Mouse (Mus musculus) stomach, embryonic 15.5 days (tissue): ENCODE results near the gene Pnpla7. TPM values are rescaled to one million over a fixed set of nuclear protein-coding genes. Genes with fewer than 3 reads are reported as not detected.

Experiments used
- microRNA-seq: library from miRNA; unstranded; fragments of <30 nt; microRNA quantifications from one replicate; pipeline ENCODE4, GENCODE M21; 2016
- polyA plus RNA-seq: library from polyadenylated mRNA; unstranded; fragments of >200 nt; fragmentation: Nextera tagmentation; extraction: Ambion mirVana; gene quantifications from 2 replicates; pipeline ENCODE4 v1.2.1, GENCODE M21; 2015

The Pnpla7 gene
- polyA plus RNA-seq, 1 experiment from 2014 or later: 8.6 TPM

Small RNA genes lying within 50 kb of the gene (microRNA-seq; reads per million reads assigned to microRNA genes)
- gene Gm22875 (not detected), gene Gm24328 (not detected), gene Mir7664 (not detected)

Other genes starting within 250 kb of the Pnpla7 start
- 1.1 and 1.2 TPM in 2 replicates for gene Cacna1b, start 212.9 kb upstream of the Pnpla7 start, polyA plus RNA-seq
- gene Ehmt1, start 56.4 kb upstream of the Pnpla7 start, polyA plus RNA-seq: 72.4 and 74.2 TPM in 2 replicates
- 90.2 and 90.5 TPM in 2 replicates for gene Arrdc1, start 40.8 kb upstream of the Pnpla7 start, polyA plus RNA-seq
- 16.5 and 16.6 TPM in 2 replicates for gene Zmynd19, start 26.2 kb upstream of the Pnpla7 start, polyA plus RNA-seq
- gene Dph7, start 13.6 kb upstream of the Pnpla7 start, polyA plus RNA-seq: 23.1 and 24.0 TPM in 2 replicates
- 122 and 129 TPM in 2 replicates for gene Mrpl41, start 935 bp upstream of the Pnpla7 start, polyA plus RNA-seq
- gene Nsmf, start 78.3 kb downstream of the Pnpla7 start, polyA plus RNA-seq: 59.8 and 63.7 TPM in 2 replicates
- 2.5 and 2.8 TPM in 2 replicates for gene Entpd8, start 104.3 kb downstream of the Pnpla7 start, polyA plus RNA-seq
- gene Noxa1, start 119.1 kb downstream of the Pnpla7 start, polyA plus RNA-seq: 11.4 and 16.1 TPM in 2 replicates
- 16.9 and 17.1 TPM in 2 replicates for gene Nrarp, start 204.7 kb downstream of the Pnpla7 start, polyA plus RNA-seq
- gene Tor4a, start 220.9 kb downstream of the Pnpla7 start, polyA plus RNA-seq: 15.5 and 17.2 TPM in 2 replicates
- 105 and 106 TPM in 2 replicates for gene Nelfb, start 235.5 kb downstream of the Pnpla7 start, polyA plus RNA-seq
- gene Stpg3, start 238.6 kb downstream of the Pnpla7 start, polyA plus RNA-seq: 0.18 TPM in 1 of 2 replicates, not detected in the other
- gene Fam166a, start 242.7 kb downstream of the Pnpla7 start, polyA plus RNA-seq: 0.92 and 1.5 TPM in 2 replicates
- 607 and 620 TPM in 2 replicates for gene Tubb4b, start 248.7 kb downstream of the Pnpla7 start, polyA plus RNA-seq